Mouse (Mus musculus): Measurements from ENCODE around the gene Rptor. TPM values are rescaled to one million over a fixed set of nuclear protein-coding genes. Genes with fewer than 3 reads are reported as not detected.

The Rptor gene
- polyA plus RNA-seq, 1 experiment from 2014 or later, result 12.4 TPM

DNA sequence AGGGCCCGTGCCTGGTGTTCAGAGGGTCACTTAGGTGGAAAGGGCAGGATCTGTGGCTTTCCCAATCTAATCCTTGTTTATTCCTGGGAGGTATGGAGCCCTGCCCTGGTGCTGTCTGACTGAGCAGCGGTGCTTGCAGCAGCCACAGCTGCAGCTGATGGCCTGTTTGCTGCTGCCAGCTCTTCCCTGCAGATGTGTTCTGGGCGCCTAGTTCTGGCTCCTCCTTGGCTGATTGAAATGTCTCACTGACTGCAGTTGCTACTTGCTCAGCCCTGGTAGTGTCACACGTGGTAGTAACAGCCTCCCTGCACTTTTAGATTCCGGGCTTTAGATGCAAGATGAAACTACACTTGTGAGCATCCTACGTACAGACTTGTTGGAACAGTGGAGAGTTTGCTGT, 264.1 kb downstream of the Rptor start:
- no peaks in the 10 kb centered on the region for H3K4me1 ChIP-seq (replicated peaks; ENCODE audit: control insufficient read depth, insufficient read depth, low read length)
- H3K27ac ChIP-seq (ENCODE audit: low read depth, low read length), result no peak overlapping the region
- no peak overlapping the region for H3K9ac ChIP-seq (ENCODE audit: low read depth, low read length)
- no peaks in the 10 kb centered on the region for H3K27me3 ChIP-seq (ENCODE audit: control insufficient read depth, insufficient read depth, low read length)
- 82% methylated on average over 6 of the region's 6 CpGs for WGBS
- no peaks in the 10 kb centered on the region for H3K9me3 ChIP-seq (ENCODE audit: control insufficient read depth, low read length)
- H3K4me3 ChIP-seq (ENCODE audit: low read depth, low read length), result no peak overlapping the region
- 0 out of 2 replicates have a peak, but pooled peaks cover 2% of the 10 kb centered on the region for H3K36me3 ChIP-seq (ENCODE audit: control insufficient read depth, insufficient read depth, low read length)
- DNase-seq (ENCODE audit: low spot score) (no peak), ATAC-seq (ENCODE audit: low FRiP score) (no peak)
- no peak overlapping the region for H3K4me2 ChIP-seq (replicated peaks; ENCODE audit: low read depth, low read length)

DNA sequence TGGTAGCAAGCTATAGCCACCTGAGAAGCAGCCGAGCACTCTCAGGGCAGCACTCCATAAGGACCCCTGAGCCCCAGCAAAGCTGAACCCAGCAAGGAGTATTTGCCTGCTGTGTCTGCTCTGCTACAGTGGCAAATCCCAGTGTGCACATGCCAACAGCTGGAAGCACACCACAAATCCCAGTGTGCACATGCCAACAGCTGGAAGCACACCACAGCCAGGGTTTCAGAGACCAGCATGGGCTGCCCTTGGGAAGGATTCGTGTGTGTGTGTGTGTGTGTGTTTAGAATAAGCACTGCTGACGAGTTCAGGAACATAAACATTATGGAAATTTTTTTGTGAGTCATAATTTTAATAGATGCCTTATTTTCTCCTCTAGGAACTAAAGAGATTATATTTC, 265.4 kb downstream of the Rptor start:
- H3K27ac ChIP-seq (ENCODE audit: low read depth, low read length), result no peak overlapping the region
- H3K9me3 ChIP-seq (ENCODE audit: control insufficient read depth, low read length), result no peaks in the 10 kb centered on the region
- no peaks in the 10 kb centered on the region for H3K4me1 ChIP-seq (replicated peaks; ENCODE audit: control insufficient read depth, insufficient read depth, low read length)
- 0 out of 2 replicates have a peak, but pooled peaks cover 2% of the 10 kb centered on the region for H3K36me3 ChIP-seq (ENCODE audit: control insufficient read depth, insufficient read depth, low read length)
- H3K27me3 ChIP-seq (ENCODE audit: control insufficient read depth, insufficient read depth, low read length), result no peaks in the 10 kb centered on the region
- no peak overlapping the region; the same call in 1 of the 2 replicates for H3K4me3 ChIP-seq (ENCODE audit: low read depth, low read length)
- ATAC-seq (ENCODE audit: low FRiP score) (no peak), DNase-seq (ENCODE audit: low spot score) (no peak)
- H3K9ac ChIP-seq (ENCODE audit: low read depth, low read length), result no peak overlapping the region
- 90% methylated on average over 3 of the region's 3 CpGs for WGBS
- no peak overlapping the region for H3K4me2 ChIP-seq (replicated peaks; ENCODE audit: low read depth, low read length)

DNA sequence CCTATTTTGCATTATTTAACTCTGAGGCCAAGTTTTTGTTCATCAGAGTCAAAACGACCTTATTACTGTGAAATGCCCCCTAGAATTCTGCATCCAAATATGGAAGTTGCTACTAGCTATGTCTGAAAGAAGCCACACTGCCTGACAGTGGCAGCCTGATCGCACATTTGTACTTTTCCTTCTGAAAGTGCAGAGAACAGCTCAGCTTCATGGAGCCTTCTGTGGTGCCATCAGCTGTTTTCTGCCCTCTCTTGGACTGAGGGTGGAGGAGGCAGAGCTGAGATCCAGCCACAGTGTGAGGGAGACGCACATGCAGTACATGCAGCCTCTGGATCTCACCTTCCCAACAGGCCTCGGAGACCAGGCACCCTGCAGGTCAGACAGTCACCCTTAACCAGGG, 265.9 kb downstream of the Rptor start:
- Histone ChIP-seq H3K9ac (ENCODE audit: low read depth, low read length) (no peak overlapping the region), H3K36me3 (ENCODE audit: control insufficient read depth, insufficient read depth, low read length) (0 out of 2 replicates have a peak, but pooled peaks cover 2% of the 10 kb centered on the region), H3K27ac (ENCODE audit: low read depth, low read length) (no peak overlapping the region), H3K4me1 (replicated peaks; ENCODE audit: control insufficient read depth, insufficient read depth, low read length) (no peaks in the 10 kb centered on the region), H3K4me2 (replicated peaks; ENCODE audit: low read depth, low read length) (no peak overlapping the region), H3K27me3 (ENCODE audit: control insufficient read depth, insufficient read depth, low read length) (no peaks in the 10 kb centered on the region), H3K9me3 (ENCODE audit: control insufficient read depth, low read length) (no peaks in the 10 kb centered on the region), H3K4me3 (ENCODE audit: low read depth, low read length) (no peak overlapping the region)
- DNase-seq (ENCODE audit: low spot score) (no peak), ATAC-seq (ENCODE audit: low FRiP score) (no peak)
- WGBS, result 83% methylated on average over 4 of the region's 4 CpGs

DNA sequence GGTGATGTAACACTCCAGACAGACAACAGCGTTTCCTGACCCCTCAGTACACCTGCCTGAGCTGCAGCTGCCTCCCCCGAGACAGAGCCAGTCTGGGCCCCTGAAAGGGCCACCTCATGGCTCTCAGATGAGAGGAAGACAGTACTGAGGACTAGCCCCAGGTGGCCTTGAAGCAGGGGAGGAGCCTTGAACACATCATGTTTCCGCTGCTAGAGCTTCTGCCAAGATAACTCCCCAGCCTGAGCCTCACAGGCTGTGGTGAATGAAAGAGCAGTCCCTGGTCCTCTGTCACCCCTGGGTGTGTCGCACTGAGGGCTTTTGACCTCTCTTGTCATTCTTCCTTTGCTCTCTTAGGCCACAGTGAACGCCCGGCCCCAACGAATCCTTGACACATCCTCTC, 268.4 kb downstream of the Rptor start:
- H3K36me3 ChIP-seq (ENCODE audit: control insufficient read depth, insufficient read depth, low read length), result 0 out of 2 replicates have a peak, but pooled peaks cover 4% of the 10 kb centered on the region
- no peak for ATAC-seq (ENCODE audit: low FRiP score)
- 90% methylated on average over 7 of the region's 7 CpGs for WGBS

DNA sequence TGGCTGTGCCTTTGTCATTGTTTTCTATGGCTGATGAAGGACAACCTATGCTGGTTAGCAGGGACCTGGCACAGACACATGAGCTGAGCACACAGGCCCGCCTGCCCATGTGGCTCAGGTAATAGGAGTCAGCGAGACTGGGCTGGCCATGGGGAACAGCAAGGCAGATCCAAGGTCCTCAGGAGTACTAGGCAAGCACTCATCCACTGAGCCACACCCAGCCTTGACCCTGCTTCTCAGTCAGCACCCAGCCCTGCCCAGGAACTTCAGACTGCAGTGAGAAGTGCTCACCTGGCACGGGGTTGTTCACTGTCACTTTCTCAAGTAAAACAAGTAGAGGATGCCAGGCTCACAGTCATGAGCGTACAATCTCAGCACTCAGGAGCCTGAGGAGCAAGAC, 270.9 kb downstream of the Rptor start:
- Histone ChIP-seq H3K4me3 (ENCODE audit: low read depth, low read length) (no peak overlapping the region), H3K36me3 (ENCODE audit: control insufficient read depth, insufficient read depth, low read length) (0 out of 2 replicates have a peak, but pooled peaks cover 4% of the 10 kb centered on the region), H3K4me1 (replicated peaks; ENCODE audit: control insufficient read depth, insufficient read depth, low read length) (no peaks in the 10 kb centered on the region), H3K4me2 (replicated peaks; ENCODE audit: low read depth, low read length) (no peak overlapping the region), H3K27me3 (ENCODE audit: control insufficient read depth, insufficient read depth, low read length) (no peaks in the 10 kb centered on the region), H3K9me3 (ENCODE audit: control insufficient read depth, low read length) (no peaks in the 10 kb centered on the region), H3K9ac (ENCODE audit: low read depth, low read length) (no peak overlapping the region), H3K27ac (ENCODE audit: low read depth, low read length) (no peak overlapping the region)
- ATAC-seq (ENCODE audit: low FRiP score), result no peak
- 93% methylated on average over 4 of the region's 4 CpGs for WGBS
- DNase-seq (ENCODE audit: low spot score), result no peak

More for the DNA sequence above, 268.4 kb downstream of the Rptor start:
- no peak overlapping the region for H3K4me2 ChIP-seq (replicated peaks; ENCODE audit: low read depth, low read length)
- H3K4me3 ChIP-seq (ENCODE audit: low read depth, low read length), result no peak overlapping the region
- no peaks in the 10 kb centered on the region for H3K4me1 ChIP-seq (replicated peaks; ENCODE audit: control insufficient read depth, insufficient read depth, low read length)
- no peaks in the 10 kb centered on the region for H3K27me3 ChIP-seq (ENCODE audit: control insufficient read depth, insufficient read depth, low read length)
- H3K9me3 ChIP-seq (ENCODE audit: control insufficient read depth, low read length), result no peaks in the 10 kb centered on the region
- no peak overlapping the region for H3K9ac ChIP-seq (ENCODE audit: low read depth, low read length)
- no peak overlapping the region for H3K27ac ChIP-seq (ENCODE audit: low read depth, low read length)
- DNase-seq (ENCODE audit: low spot score), result no peak

DNA sequence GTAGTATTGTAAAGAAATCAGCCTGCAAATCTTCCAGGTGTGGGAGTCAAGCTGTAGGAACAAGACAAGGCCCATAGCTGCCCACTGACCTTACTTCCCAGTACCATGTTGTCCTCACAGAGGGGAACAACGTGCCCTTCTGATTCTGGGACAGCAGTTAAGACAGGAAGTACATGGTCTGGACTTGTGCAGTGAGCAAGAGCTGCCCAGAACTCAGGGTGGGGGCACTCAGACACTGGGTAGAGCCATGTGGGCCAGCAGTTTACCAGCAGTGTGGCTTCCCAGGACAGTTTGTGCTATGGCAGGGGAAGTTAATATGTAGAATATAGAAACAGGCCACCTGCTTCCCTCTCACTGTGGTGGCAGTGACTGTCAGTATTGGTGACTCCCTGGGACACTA, 272.1 kb downstream of the Rptor start:
- ATAC-seq (ENCODE audit: low FRiP score) (no peak), DNase-seq (ENCODE audit: low spot score) (no peak)
- no peak overlapping the region for H3K4me2 ChIP-seq (replicated peaks; ENCODE audit: low read depth, low read length)
- H3K27ac ChIP-seq (ENCODE audit: low read depth, low read length), result no peak overlapping the region
- no peaks in the 10 kb centered on the region for H3K27me3 ChIP-seq (ENCODE audit: control insufficient read depth, insufficient read depth, low read length)
- H3K36me3 ChIP-seq (ENCODE audit: control insufficient read depth, insufficient read depth, low read length), result 0 out of 2 replicates have a peak, but pooled peaks cover 2% of the 10 kb centered on the region
- no peak overlapping the region for H3K4me3 ChIP-seq (ENCODE audit: low read depth, low read length)
- H3K9ac ChIP-seq (ENCODE audit: low read depth, low read length), result no peak overlapping the region
- no peaks in the 10 kb centered on the region for H3K4me1 ChIP-seq (replicated peaks; ENCODE audit: control insufficient read depth, insufficient read depth, low read length)
- no peaks in the 10 kb centered on the region for H3K9me3 ChIP-seq (ENCODE audit: control insufficient read depth, low read length)
- 85% methylated on average over 1 of the region's 1 CpGs for WGBS

DNA sequence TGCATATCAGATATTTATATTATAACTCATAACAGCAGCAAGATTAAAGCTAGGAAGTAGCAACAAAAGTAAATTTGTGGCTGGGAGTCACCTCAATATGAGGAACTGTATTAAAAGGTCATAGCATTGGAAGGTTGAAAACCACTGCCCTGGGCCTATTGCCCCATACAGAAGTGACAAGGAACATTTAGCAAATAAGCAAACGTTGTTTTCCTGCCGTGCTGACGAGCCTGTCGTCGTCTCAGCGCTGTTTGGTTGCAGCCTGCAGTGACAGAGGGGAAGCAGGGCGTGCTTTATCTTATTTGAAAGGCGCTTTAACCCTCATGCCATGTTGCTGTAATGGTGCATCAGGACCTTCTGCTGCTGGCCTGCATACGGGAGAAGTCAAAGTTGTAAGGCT, 273.0 kb downstream of the Rptor start:
- DNase-seq (ENCODE audit: low spot score) (no peak), ATAC-seq (ENCODE audit: low FRiP score) (no peak)
- H3K4me2 ChIP-seq (replicated peaks; ENCODE audit: low read depth, low read length), result no peak overlapping the region
- H3K9me3 ChIP-seq (ENCODE audit: control insufficient read depth, low read length), result no peaks in the 10 kb centered on the region
- 92% methylated on average over 9 of the region's 9 CpGs for WGBS
- H3K27me3 ChIP-seq (ENCODE audit: control insufficient read depth, insufficient read depth, low read length), result no peaks in the 10 kb centered on the region
- H3K9ac ChIP-seq (ENCODE audit: low read depth, low read length), result no peak overlapping the region
- 0 out of 2 replicates have a peak, but pooled peaks cover 2% of the 10 kb centered on the region for H3K36me3 ChIP-seq (ENCODE audit: control insufficient read depth, insufficient read depth, low read length)
- H3K4me1 ChIP-seq (replicated peaks; ENCODE audit: control insufficient read depth, insufficient read depth, low read length), result no peaks in the 10 kb centered on the region
- no peak overlapping the region for H3K27ac ChIP-seq (ENCODE audit: low read depth, low read length)
- H3K4me3 ChIP-seq (ENCODE audit: low read depth, low read length), result no peak overlapping the region

DNA sequence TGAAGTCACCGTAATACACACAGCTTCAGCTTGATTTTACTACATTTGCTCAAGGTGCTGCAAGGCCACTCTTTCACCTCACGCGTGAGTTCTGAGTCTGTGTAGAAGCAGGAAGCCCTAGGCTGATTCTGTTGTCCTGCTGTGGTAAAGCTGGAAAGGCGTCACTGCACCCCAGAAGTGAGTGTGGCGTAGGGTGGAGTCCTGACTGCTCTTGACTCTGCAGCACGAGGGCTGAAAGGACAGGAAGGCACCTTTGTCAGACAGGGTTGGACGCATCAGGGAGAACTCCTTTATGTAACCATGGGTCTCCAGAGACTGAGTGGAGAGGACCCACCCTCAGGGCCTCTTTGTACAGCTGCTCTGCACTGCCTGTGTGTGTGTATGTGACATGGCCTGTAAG, 274.4 kb downstream of the Rptor start:
- 92% methylated on average over 7 of the region's 7 CpGs for WGBS
- DNase-seq (ENCODE audit: low spot score), result no peak
- Histone ChIP-seq H3K4me2 (replicated peaks; ENCODE audit: low read depth, low read length) (no peak overlapping the region), H3K4me3 (ENCODE audit: low read depth, low read length) (no peak overlapping the region), H3K27ac (ENCODE audit: low read depth, low read length) (no peak overlapping the region), H3K36me3 (ENCODE audit: control insufficient read depth, insufficient read depth, low read length) (0 out of 2 replicates have a peak, but pooled peaks cover 2% of the 10 kb centered on the region), H3K27me3 (ENCODE audit: control insufficient read depth, insufficient read depth, low read length) (no peaks in the 10 kb centered on the region), H3K4me1 (replicated peaks; ENCODE audit: control insufficient read depth, insufficient read depth, low read length) (no peaks in the 10 kb centered on the region), H3K9ac (ENCODE audit: low read depth, low read length) (no peak overlapping the region), H3K9me3 (ENCODE audit: control insufficient read depth, low read length) (no peaks in the 10 kb centered on the region)
- no peak for ATAC-seq (ENCODE audit: low FRiP score)

DNA sequence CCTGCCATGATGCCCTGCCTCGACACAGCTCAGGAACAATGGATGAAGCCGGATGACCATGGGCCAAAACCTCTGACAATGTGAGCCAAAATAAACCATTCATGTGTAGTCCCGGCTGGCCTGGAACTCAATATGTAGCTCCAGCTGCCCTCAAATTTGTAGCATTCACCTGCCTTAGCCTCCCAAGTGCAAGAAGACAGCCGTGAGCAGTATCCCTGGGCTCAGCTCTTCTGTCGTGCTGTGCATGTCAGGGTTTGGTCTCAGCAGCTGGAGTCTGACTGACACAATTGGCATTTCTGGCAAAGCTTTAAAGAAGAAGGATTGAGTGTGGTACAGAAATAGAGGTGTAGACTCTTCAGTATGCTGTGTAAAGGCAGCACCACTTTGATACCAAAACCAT, 276.9 kb downstream of the Rptor start:
- no peaks in the 10 kb centered on the region for H3K9me3 ChIP-seq (ENCODE audit: control insufficient read depth, low read length)
- H3K4me3 ChIP-seq (ENCODE audit: low read depth, low read length), result no peak overlapping the region
- H3K36me3 ChIP-seq (ENCODE audit: control insufficient read depth, insufficient read depth, low read length), result no peaks in the 10 kb centered on the region
- H3K27ac ChIP-seq (ENCODE audit: low read depth, low read length), result no peak overlapping the region
- H3K4me2 ChIP-seq (replicated peaks; ENCODE audit: low read depth, low read length), result no peak overlapping the region
- no peak overlapping the region for H3K9ac ChIP-seq (ENCODE audit: low read depth, low read length)
- WGBS, result 91% methylated on average over 5 of the region's 5 CpGs
- ATAC-seq (ENCODE audit: low FRiP score), result no peak
- no peak for DNase-seq (ENCODE audit: low spot score)
- no peaks in the 10 kb centered on the region for H3K27me3 ChIP-seq (ENCODE audit: control insufficient read depth, insufficient read depth, low read length)
- H3K4me1 ChIP-seq (replicated peaks; ENCODE audit: control insufficient read depth, insufficient read depth, low read length), result no peaks in the 10 kb centered on the region
